Mouse (Mus musculus) heart, postnatal 0 days (tissue): Measurements from ENCODE around the gene Nsun4. TPM values are rescaled to one million over a fixed set of nuclear protein-coding genes. Genes with fewer than 3 reads are reported as not detected.

Experiments used
- ATAC-seq: fragments of 200-750 bp; cut with Nextera tagmentation; 2 replicates; pipeline ENCODE4 v1.8.0; 2017; ENCODE audit warnings: low read depth, moderate number of reproducible peaks, moderate library complexity; ENCODE audit not compliant: insufficient read depth
- DNase-seq: peaks from one replicate; pipeline ENCODE4 v3.0.0-alpha.2; 2016; ENCODE audit warnings: low spot score
- H3K27ac ChIP-seq: fragments of 300-500 bp; sonication (generic); 2 replicates; pipeline ENCODE4 v1.5.1; 2014; ENCODE audit warnings: low read depth, mild to moderate bottlenecking
- H3K27me3 ChIP-seq: fragments of 300-500 bp; sonication (generic); 2 replicates; pipeline ENCODE4 v1.6.1; 2014; ENCODE audit warnings: low read length, mixed read lengths; ENCODE audit not compliant: control insufficient read depth, insufficient read depth
- H3K36me3 ChIP-seq: fragments of 300-500 bp; sonication (generic); replicated peaks from 2 replicates; pipeline ENCODE4 v1.6.1; 2014; ENCODE audit warnings: low read length, mixed read lengths; ENCODE audit not compliant: control insufficient read depth, insufficient read depth
- H3K4me1 ChIP-seq: fragments of 300-500 bp; sonication (generic); 2 replicates; pipeline ENCODE4 v1.6.1; 2014; ENCODE audit warnings: antibody characterized with exemption; ENCODE audit not compliant: control insufficient read depth, insufficient read depth
- H3K4me2 ChIP-seq: fragments of 300-500 bp; sonication (generic); 2 replicates; pipeline ENCODE4 v1.6.1; 2014; ENCODE audit warnings: low read depth, mild to moderate bottlenecking, low read length, moderate library complexity
- H3K4me3 ChIP-seq: fragments of 300-500 bp; sonication (generic); 2 replicates; pipeline ENCODE4 v1.5.1; 2014; ENCODE audit warnings: low read depth, low read length
- H3K9ac ChIP-seq: fragments of 300-500 bp; sonication (generic); replicated peaks from 2 replicates; pipeline ENCODE4 v1.6.1; 2014; ENCODE audit warnings: low read depth, low read length, mixed read lengths
- H3K9me3 ChIP-seq: fragments of 300-500 bp; sonication (generic); replicated peaks from 2 replicates; pipeline ENCODE4 v1.6.1; 2016; ENCODE audit warnings: low read length; ENCODE audit not compliant: control insufficient read depth
- CTCF ChIP-seq: IDR thresholded peaks from 2 replicates; pipeline ENCODE4 v1.5.1; 2016; ENCODE audit warnings: antibody characterized with exemption, control low read depth, low read depth
- EP300 ChIP-seq: IDR thresholded peaks from 2 replicates; pipeline ENCODE4 v1.6.1; 2016; ENCODE audit warnings: antibody characterized with exemption, low read depth
- WGBS: fragments of 180-500 bp; shearing (Covaris S2); extraction: QIAGEN DNeasy Blood & Tissue Kit; methylation state at CpG from one replicate; pipeline ENCODE4 v1.1.7; 2014; 5-methylcytosine and 5-hydroxymethylcytosine counted together
- polyA plus RNA-seq: library from polyadenylated mRNA; unstranded; fragments of >200 nt; fragmentation: Nextera tagmentation; extraction: Ambion mirVana; gene quantifications from 2 replicates; pipeline ENCODE4 v1.2.1, GENCODE M21; 2015
- total RNA-seq: library from RNA; depleted of rRNA; stranded (reverse); fragments of >200 nt; gene quantifications from 2 replicates; pipeline ENCODE4 v1.2.3, GENCODE M21; 2014; ENCODE audit warnings: low replicate concordance; rRNA removed

Nsun4 gene
- total and polyA plus RNA-seq, 2 experiments from 2014 or later, result 33.9 to 43.5 TPM

GRCm38 (mm10) chr4:115984111-115984510, 69.6 kb downstream of the Nsun4 start:
- peak; percentile 66 for DNase-seq
- TF ChIP-seq EP300 (no peak), CTCF (peak; percentile 78)
- Histone ChIP-seq H3K9me3 (no peaks in the 10 kb centered on the region), H3K27me3 (peaks cover 41% of the 10 kb centered on the region), H3K36me3 (no peaks in the 10 kb centered on the region), H3K4me2 (0 out of 2 replicates have a peak overlapping the region, but pooled peaks have one; percentile 3), H3K4me3 (no peak overlapping the region), H3K27ac (no peak overlapping the region), H3K4me1 (0 out of 2 replicates have a peak, but pooled peaks cover 6% of the 10 kb centered on the region), H3K9ac (no peak overlapping the region)
- WGBS, result 2% methylated on average over 13 of the region's 13 CpGs
- ATAC-seq, result peak; percentile 59; the same call in 1 of the 2 replicates

Other genes starting within 250 kb of the Nsun4 start
- 3.1 and 4.9 TPM in 2 replicates for gene Mob3c, start 225.8 kb downstream of the Nsun4 start, total RNA-seq
- 5.5 and 6.4 TPM in 2 replicates for gene Mob3c, start 225.8 kb downstream of the Nsun4 start, polyA plus RNA-seq
- 10.9 and 15.4 TPM in 2 replicates for gene Mknk1, start 214.7 kb downstream of the Nsun4 start, total RNA-seq
- 15.5 and 16.6 TPM in 2 replicates for gene Mknk1, start 214.7 kb downstream of the Nsun4 start, polyA plus RNA-seq
- not detected in 2 replicates for gene Kncn, start 169.5 kb downstream of the Nsun4 start, total RNA-seq
- gene Kncn, start 169.5 kb downstream of the Nsun4 start, polyA plus RNA-seq, result not detected in 2 replicates
- gene 6430628N08Rik, start 163.2 kb downstream of the Nsun4 start, total RNA-seq, result not detected in 2 replicates
- not detected in 2 replicates for gene 6430628N08Rik, start 163.2 kb downstream of the Nsun4 start, polyA plus RNA-seq
- gene Dmbx1, start 114.0 kb downstream of the Nsun4 start, total RNA-seq, result not detected in 2 replicates
- not detected in 2 replicates for gene Dmbx1, start 114.0 kb downstream of the Nsun4 start, polyA plus RNA-seq
- 0.80 and 3.3 TPM in 2 replicates for gene Faah, start 36.0 kb downstream of the Nsun4 start, total RNA-seq
- 0.61 and 0.65 TPM in 2 replicates for gene Faah, start 36.0 kb downstream of the Nsun4 start, polyA plus RNA-seq
- 1,024 and 1,032 TPM in 2 replicates for gene Uqcrh, start 21.2 kb upstream of the Nsun4 start, total RNA-seq
- 2,231 and 2,302 TPM in 2 replicates for gene Uqcrh, start 21.2 kb upstream of the Nsun4 start, polyA plus RNA-seq
- 69.4 and 85.5 TPM in 2 replicates for gene Lrrc41, start 21.4 kb upstream of the Nsun4 start, total RNA-seq
- 32.2 and 35.9 TPM in 2 replicates for gene Lrrc41, start 21.4 kb upstream of the Nsun4 start, polyA plus RNA-seq
- 7.7 and 8.0 TPM in 2 replicates for gene Rad54l, start 69.8 kb upstream of the Nsun4 start, total RNA-seq
- gene Rad54l, start 69.8 kb upstream of the Nsun4 start, polyA plus RNA-seq, result 3.8 and 4.4 TPM in 2 replicates
- gene Pomgnt1, start 70.0 kb upstream of the Nsun4 start, total RNA-seq, result 77.5 and 91.3 TPM in 2 replicates
- 56.9 and 59.6 TPM in 2 replicates for gene Pomgnt1, start 70.0 kb upstream of the Nsun4 start, polyA plus RNA-seq
- 1.5 and 2.1 TPM in 2 replicates for gene Lurap1, start 97.5 kb upstream of the Nsun4 start, total RNA-seq
- gene Lurap1, start 97.5 kb upstream of the Nsun4 start, polyA plus RNA-seq, result 0.97 and 1.1 TPM in 2 replicates
- 1.8 TPM in 1 of 2 replicates, not detected in the other for gene Tspan1, start 113.7 kb upstream of the Nsun4 start, total RNA-seq
- 2.8 TPM in 1 of 2 replicates, not detected in the other for gene Tspan1, start 113.7 kb upstream of the Nsun4 start, polyA plus RNA-seq
- gene 1700042G07Rik, start 119.5 kb upstream of the Nsun4 start, total RNA-seq, result not detected in 2 replicates
- gene 1700042G07Rik, start 119.5 kb upstream of the Nsun4 start, polyA plus RNA-seq, result not detected in 2 replicates
- gene Gm49337, start 119.5 kb upstream of the Nsun4 start, total RNA-seq, result not detected in 2 replicates
- gene Gm49337, start 119.5 kb upstream of the Nsun4 start, polyA plus RNA-seq, result not detected in 2 replicates
- 7.7 and 8.5 TPM in 2 replicates for gene Pik3r3, start 167.7 kb upstream of the Nsun4 start, total RNA-seq
- 8.0 and 10.3 TPM in 2 replicates for gene Pik3r3, start 167.7 kb upstream of the Nsun4 start, polyA plus RNA-seq